Mouse (Mus musculus) heart, postnatal 4 days (tissue): Measurements from ENCODE around the gene Olfr378. TPM values are rescaled to one million over a fixed set of nuclear protein-coding genes. Genes with fewer than 3 reads are reported as not detected.

ENCODE experiments used
- DNase-seq: peaks from one replicate; pipeline ENCODE4 v3.0.0; 2021
- total RNA-seq, 2 experiments: library from RNA; stranded (reverse); gene quantifications; 2 replicates each; pipeline ENCODE4 v1.2.3; 2021

Olfr378 gene
- total RNA-seq = not detected

- DNase-seq = no peak
These were observed at the start of gene Olfr378 for GRCm38 (mm10) chr11:73428377-73428776. Gene Olfr378, minus strand, starts transcription at chr11:73428477.

GRCm38 (mm10) chr11:73457408-73457807 lies 29.1 kb upstream of the Olfr378 start, which contains the start of gene Olfr380:
Gene Olfr380, minus strand, starts transcription at chr11:73457508.
- no peak for DNase-seq

- DNase-seq = no peak
These were observed 28.8 kb downstream of the Olfr378 start, which contains the start of gene Olfr1 for GRCm38 (mm10) chr11:73399514-73399913. Gene Olfr1, minus strand, starts transcription at chr11:73399614.

GRCm38 (mm10) chr11:73395374-73395773 lies 32.9 kb downstream of the Olfr378 start:
- DNase-seq = no peak

Other genes starting within 250 kb of the Olfr378 start
- 1 to 10 TPM; 8.4 to 8.7 TPM for gene Ctns, start 229.4 kb downstream of the Olfr378 start, total RNA-seq
- gene Shpk, start 229.0 kb downstream of the Olfr378 start, total RNA-seq = 1 to 10 TPM in 1 of 2 experiments, under 1 TPM in 1; 0.95 to 1.1 TPM
- gene Trpv1, start 194.2 kb downstream of the Olfr378 start, total RNA-seq = not detected
- under 1 TPM; 0.07 to 0.10 TPM for gene Trpv3, start 161.1 kb downstream of the Olfr378 start, total RNA-seq
- gene Aspa, start 98.9 kb downstream of the Olfr378 start, total RNA-seq = under 1 TPM; 0.27 to 0.57 TPM
- not detected for gene Gm49340, start 98.7 kb downstream of the Olfr378 start, total RNA-seq
- gene Spata22, start 98.7 kb downstream of the Olfr378 start, total RNA-seq = not detected
- not detected for gene Olfr20, start 77.7 kb downstream of the Olfr378 start, total RNA-seq
- gene Olfr376, start 57.2 kb downstream of the Olfr378 start, total RNA-seq = not detected
- gene Olfr1, start 28.9 kb downstream of the Olfr378 start, total RNA-seq = not detected
- gene Olfr380, start 29.0 kb upstream of the Olfr378 start, total RNA-seq = not detected
- not detected for gene Olfr381, start 63.1 kb upstream of the Olfr378 start, total RNA-seq
- gene Olfr382, start 88.7 kb upstream of the Olfr378 start, total RNA-seq = not detected
- gene Olfr385, start 164.5 kb upstream of the Olfr378 start, total RNA-seq = not detected
- gene Olfr384, start 170.1 kb upstream of the Olfr378 start, total RNA-seq = not detected